Mouse (Mus musculus): Measurements from ENCODE around the gene Zcchc8.
A peak's percentile ranks its signal among the peaks of the same experiment; 100 is the strongest.

Zcchc8 gene

GRCm38 (mm10) chr5:123683377-123684220 lies 37.3 kb downstream of the Zcchc8 start:
- DNase-seq (ENCODE audit: low read depth, low spot score) = peak; percentile 42

GRCm38 (mm10) chr5:123683043-123683376 lies 37.9 kb downstream of the Zcchc8 start:
- DNase-seq (ENCODE audit: low read depth, low spot score) = peak; percentile 87

- peak; percentile 46 for DNase-seq (ENCODE audit: low read depth, low spot score)
Measured at GRCm38 (mm10) chr5:123682372-123682771, 38.5 kb downstream of the Zcchc8 start.

GRCm38 (mm10) chr5:123679546-123680263 lies 41.2 kb downstream of the Zcchc8 start:
- DNase-seq (ENCODE audit: low read depth, low spot score) = peak; percentile 87

GRCm38 (mm10) chr5:123679106-123679505 lies 41.8 kb downstream of the Zcchc8 start:
- peak; percentile 40 for DNase-seq (ENCODE audit: low read depth, low spot score)

- no peak for DNase-seq (ENCODE audit: low read depth, low spot score)
Measured at GRCm38 (mm10) chr5:123675717-123676116, 45.2 kb downstream of the Zcchc8 start.

GRCm38 (mm10) chr5:123675221-123675620 lies 45.7 kb downstream of the Zcchc8 start:
- peak; percentile 76 for DNase-seq (ENCODE audit: low read depth, low spot score)

- DNase-seq (ENCODE audit: low read depth, low spot score) = no peak
Measured at GRCm38 (mm10) chr5:123671473-123671820, 49.5 kb downstream of the Zcchc8 start.

- no peak for DNase-seq (ENCODE audit: low read depth, low spot score)
Measured at GRCm38 (mm10) chr5:123670800-123671472, 50.0 kb downstream of the Zcchc8 start.

- DNase-seq (ENCODE audit: low read depth, low spot score) = no peak
Measured at GRCm38 (mm10) chr5:123669991-123670799, 50.7 kb downstream of the Zcchc8 start.

GRCm38 (mm10) chr5:123667915-123668314 lies 53.0 kb downstream of the Zcchc8 start:
- DNase-seq (ENCODE audit: low read depth, low spot score) = no peak

- DNase-seq (ENCODE audit: low read depth, low spot score) = no peak
Measured at GRCm38 (mm10) chr5:123665956-123666355, 54.9 kb downstream of the Zcchc8 start.

- DNase-seq (ENCODE audit: low read depth, low spot score) = no peak
Measured at GRCm38 (mm10) chr5:123664329-123664728, 56.6 kb downstream of the Zcchc8 start.

GRCm38 (mm10) chr5:123662059-123662458 lies 58.8 kb downstream of the Zcchc8 start:
- no peak for DNase-seq (ENCODE audit: low read depth, low spot score)

GRCm38 (mm10) chr5:123661602-123662001 lies 59.3 kb downstream of the Zcchc8 start:
- DNase-seq (ENCODE audit: low read depth, low spot score) = no peak

GRCm38 (mm10) chr5:123657651-123658050 lies 63.2 kb downstream of the Zcchc8 start:
- no peak for DNase-seq (ENCODE audit: low read depth, low spot score)

GRCm38 (mm10) chr5:123654937-123655336 lies 66.0 kb downstream of the Zcchc8 start:
- no peak for DNase-seq (ENCODE audit: low read depth, low spot score)

GRCm38 (mm10) chr5:123653287-123653801 lies 67.6 kb downstream of the Zcchc8 start:
- no peak for DNase-seq (ENCODE audit: low read depth, low spot score)

- DNase-seq (ENCODE audit: low read depth, low spot score) = no peak
Measured at GRCm38 (mm10) chr5:123650825-123651224, 70.1 kb downstream of the Zcchc8 start.
